Comparison of ENCODE assay signal across 8 mouse cellular contexts in genomic region chr1:36784365-36785134, GRCm38 (mm10). TPM values are rescaled to one million over a fixed set of nuclear protein-coding genes. Genes with fewer than 3 reads are reported as not detected.
A peak's percentile ranks its signal among the peaks of the same experiment; 100 is the strongest.
DNase-seq lines count a peak whose midpoint lies in the region; ATAC-seq and TF ChIP-seq lines count a peak whose summit lies in the region.

No protein-coding gene starts in this region.

- peak overlapping the region; percentile 46 for H3K4me3 ChIP-seq in embryonic facial prominence, embryonic 13.5 days
- peak overlapping the region; percentile 30 for H3K4me3 ChIP-seq in heart, adult 2 months
- no peak overlapping the region for H3K4me3 ChIP-seq in kidney, adult 2 months (ENCODE audit: insufficient read depth, low read depth, low read length)
- H3K4me3 ChIP-seq in limb, embryonic 11.5 days (ENCODE audit: low read depth, low read length), result peak overlapping the region; percentile 28
- H3K4me3 ChIP-seq in midbrain, embryonic 13.5 days (replicated peaks), result peak overlapping the region; percentile 44
- peak overlapping the region; percentile 7; the same call in 1 of the 2 replicates for H3K4me3 ChIP-seq in spleen, adult 2 months (ENCODE audit: extremely low read depth, insufficient read depth, insufficient read length)

- peak overlapping the region; percentile 69 for H3K9ac ChIP-seq in embryonic facial prominence, embryonic 13.5 days
- no peak overlapping the region for H3K9ac ChIP-seq in heart, adult 2 months (ENCODE audit: low read depth, low read length)
- H3K9ac ChIP-seq in limb, embryonic 11.5 days (ENCODE audit: low read length), result no peak overlapping the region
- peak overlapping the region; percentile 75 for H3K9ac ChIP-seq in midbrain, embryonic 13.5 days (replicated peaks)

- 3% methylated on average over 20 of the region's 20 CpGs for WGBS in embryonic facial prominence, embryonic 13.5 days
- WGBS in heart, adult 2 months, result 2% methylated on average over 20 of the region's 20 CpGs
- 3% methylated on average over 20 of the region's 20 CpGs for WGBS in kidney, adult 2 months
- 5% methylated on average over 20 of the region's 20 CpGs for WGBS in limb, embryonic 11.5 days
- WGBS in midbrain, embryonic 13.5 days, result 4% methylated on average over 20 of the region's 20 CpGs
- WGBS in spleen, adult 2 months, result 5% methylated on average over 20 of the region's 20 CpGs

- TF ChIP-seq POLR2A in heart, adult 2 months (IDR thresholded peaks at IDR 0.05; ENCODE audit: insufficient read depth, low read depth, low read length), result no peak
- TF ChIP-seq POLR2A in kidney, adult 2 months (IDR thresholded peaks at IDR 0.05; ENCODE audit: low read depth, low read length), result no peak
- TF ChIP-seq POLR2A in spleen, adult 2 months (IDR thresholded peaks at IDR 0.05; ENCODE audit: low read depth, low read length), result no peak

- peak; percentile 90 for TF ChIP-seq CTCF in heart, adult 2 months (IDR thresholded peaks at IDR 0.05)
- peak; percentile 84 for TF ChIP-seq CTCF in kidney, adult 2 months (conservative IDR thresholded peaks at IDR 0.05; ENCODE audit: insufficient read depth, insufficient read length, low read depth, low read length)
- peak; percentile 79; the same call in 1 of the 2 replicates for TF ChIP-seq CTCF in spleen, adult 2 months (IDR thresholded peaks at IDR 0.05; ENCODE audit: extremely low read depth, insufficient read depth, insufficient read length, insufficient replicate concordance)

- peaks cover 9% of the 10 kb centered on the region; the same call in 1 of the 2 replicates for H3K4me1 ChIP-seq in embryonic facial prominence, embryonic 13.5 days
- no peaks in the 10 kb centered on the region for H3K4me1 ChIP-seq in heart, adult 2 months (ENCODE audit: control insufficient read depth, insufficient read depth, low read length)
- H3K4me1 ChIP-seq in kidney, adult 2 months (ENCODE audit: control insufficient read depth, insufficient read depth, low read length), result 0 out of 2 replicates have a peak, but pooled peaks cover 3% of the 10 kb centered on the region
- H3K4me1 ChIP-seq in limb, embryonic 11.5 days (ENCODE audit: control insufficient read depth, insufficient read depth, low read length), result no peaks in the 10 kb centered on the region
- peaks cover 5% of the 10 kb centered on the region; the same call in 1 of the 2 replicates for H3K4me1 ChIP-seq in midbrain, embryonic 13.5 days (replicated peaks)
- H3K4me1 ChIP-seq in spleen, adult 2 months (ENCODE audit: control insufficient read depth, insufficient read depth, insufficient read length), result no peaks in the 10 kb centered on the region

- H3K27ac ChIP-seq in embryonic facial prominence, embryonic 13.5 days, result no peak overlapping the region
- no peak overlapping the region for H3K27ac ChIP-seq in heart, adult 2 months
- H3K27ac ChIP-seq in kidney, adult 2 months (ENCODE audit: insufficient read depth, low read depth, low read length), result no peak overlapping the region
- H3K27ac ChIP-seq in limb, embryonic 11.5 days (replicated peaks; ENCODE audit: low read depth, low read length), result no peak overlapping the region
- H3K27ac ChIP-seq in midbrain, embryonic 13.5 days, result peak overlapping the region; percentile 72
- no peak overlapping the region for H3K27ac ChIP-seq in spleen, adult 2 months (ENCODE audit: insufficient read depth, low read length)

- TF ChIP-seq EP300 in heart, adult 2 months (IDR thresholded peaks at IDR 0.05; ENCODE audit: insufficient read depth, low read depth, low read length), result peak; percentile 71; the same call in 1 of the 2 replicates

- no peaks in the 10 kb centered on the region for H3K79me2 ChIP-seq in heart, adult 2 months (replicated peaks; ENCODE audit: control insufficient read depth, insufficient read depth, low read length)

- DNase-seq in A20 (ENCODE audit: low read depth, low spot score), result peak; percentile 64
- DNase-seq in adrenal gland, postnatal 4 days (ENCODE audit: low spot score in 2 of 2), result peak; percentile 40 to 49
- peak; percentile 65 to 79 for DNase-seq in heart, adult 2 months
- DNase-seq in kidney, adult 2 months, result peak; percentile 86
- peak; percentile 89 for DNase-seq in limb, embryonic 11.5 days (ENCODE audit: low spot score)
- DNase-seq in spleen, adult 2 months (ENCODE audit: low read depth in 1 of 2, low spot score in 2 of 2), result peak; percentile 49 to 64

- no peaks in the 10 kb centered on the region for H3K36me3 ChIP-seq in embryonic facial prominence, embryonic 13.5 days
- no peaks in the 10 kb centered on the region for H3K36me3 ChIP-seq in heart, adult 2 months (ENCODE audit: control insufficient read depth, insufficient read depth, low read length)
- no peaks in the 10 kb centered on the region for H3K36me3 ChIP-seq in kidney, adult 2 months (ENCODE audit: control insufficient read depth, insufficient read depth, low read length)
- no peaks in the 10 kb centered on the region for H3K36me3 ChIP-seq in limb, embryonic 11.5 days (ENCODE audit: control insufficient read depth, insufficient read depth, low read length)
- H3K36me3 ChIP-seq in midbrain, embryonic 13.5 days, result no peaks in the 10 kb centered on the region
- H3K36me3 ChIP-seq in spleen, adult 2 months (ENCODE audit: control insufficient read depth, insufficient read depth, low read length), result no peaks in the 10 kb centered on the region

- intact Hi-C loops in heart, adult 2 months (cut with DNase I), result loop anchor here (1.0 to 5.0 kb wide), 3 partner anchors 408 to 618 kb away; no protein-coding TSS in a partner anchor

- ATAC-seq in embryonic facial prominence, embryonic 13.5 days (ENCODE audit: insufficient number of reproducible peaks, insufficient read depth, low FRiP score, low TSS enrichment, low read depth), result no peak
- ATAC-seq in limb, embryonic 11.5 days (ENCODE audit: insufficient number of reproducible peaks, low FRiP score, low TSS enrichment, low read depth), result peak; percentile 76
- ATAC-seq in midbrain, embryonic 13.5 days, result peak; percentile 85

- H3K27me3 ChIP-seq in embryonic facial prominence, embryonic 13.5 days, result 0 out of 2 replicates have a peak, but pooled peaks cover 6% of the 10 kb centered on the region
- no peaks in the 10 kb centered on the region for H3K27me3 ChIP-seq in heart, adult 2 months (ENCODE audit: control insufficient read depth, insufficient read depth, low read length)
- H3K27me3 ChIP-seq in kidney, adult 2 months (replicated peaks; ENCODE audit: control insufficient read depth, insufficient read depth, low read length), result no peaks in the 10 kb centered on the region
- no peaks in the 10 kb centered on the region for H3K27me3 ChIP-seq in limb, embryonic 11.5 days (ENCODE audit: control insufficient read depth, insufficient read depth, low read length)
- H3K27me3 ChIP-seq in midbrain, embryonic 13.5 days, result no peaks in the 10 kb centered on the region; the same call in 1 of the 2 replicates
- no peaks in the 10 kb centered on the region for H3K27me3 ChIP-seq in spleen, adult 2 months (ENCODE audit: control insufficient read depth, insufficient read depth, low read length)

- H3K9me3 ChIP-seq in embryonic facial prominence, embryonic 13.5 days, result no peaks in the 10 kb centered on the region
- no peaks in the 10 kb centered on the region for H3K9me3 ChIP-seq in limb, embryonic 11.5 days (ENCODE audit: control insufficient read depth, low read length)
- no peaks in the 10 kb centered on the region for H3K9me3 ChIP-seq in midbrain, embryonic 13.5 days

- peak overlapping the region; percentile 90 for H3K4me2 ChIP-seq in embryonic facial prominence, embryonic 13.5 days
- H3K4me2 ChIP-seq in limb, embryonic 11.5 days (ENCODE audit: low read depth, severe bottlenecking), result peak overlapping the region; percentile 79
- peak overlapping the region; percentile 82 for H3K4me2 ChIP-seq in midbrain, embryonic 13.5 days (replicated peaks)

RNA-seq across cellular contexts. Expression of gene Zap70, which starts 23.0 kb away (rescaled TPM):
- under 1 TPM; 0.28 to 0.40 TPM for total RNA-seq in adrenal gland, postnatal 4 days (2021)
- polyA plus RNA-seq in embryonic facial prominence, embryonic 13.5 days (2015; fragmentation: Nextera tagmentation; extraction: Ambion mirVana), result 0.62 and 0.73 TPM in 2 replicates
- under 1 TPM; 0.32 to 0.34 TPM for total RNA-seq in heart, adult 2 months (2021)
- polyA plus RNA-seq in heart, adult 2 months (2012; rRNA removed), result 0.47 TPM in 2 replicates
- polyA plus RNA-seq in kidney, adult 2 months (2012; rRNA removed), result 0.60 and 3.2 TPM in 2 replicates
- polyA plus RNA-seq in limb, embryonic 11.5 days (2014; fragmentation: Nextera tagmentation; extraction: Ambion mirVana), result 0.17 and 0.32 TPM in 2 replicates
- 0.65 and 1.1 TPM in 2 replicates for polyA plus RNA-seq in midbrain, embryonic 13.5 days (2015; fragmentation: Nextera tagmentation; extraction: Ambion mirVana)
- polyA plus RNA-seq in spleen, adult 2 months (2012; rRNA removed), result 40.5 and 59.0 TPM in 2 replicates

Comparison
In these comparisons a context has a peak if more than half of its experiments do, and no peak if none do; other contexts are left out.
1. H3K9ac ChIP-seq: peak in embryonic facial prominence, embryonic 13.5 days (single experiment) and midbrain, embryonic 13.5 days (single experiment); none in heart, adult 2 months (single experiment) and limb, embryonic 11.5 days (single experiment).
2. Peak in every context shown above with its lines, with median percentiles within 50 percentile points of each other: DNase-seq, H3K4me2 ChIP-seq and CTCF ChIP-seq.